Mouse (Mus musculus): Measurements from ENCODE around the gene Ctsll3.

DNA sequence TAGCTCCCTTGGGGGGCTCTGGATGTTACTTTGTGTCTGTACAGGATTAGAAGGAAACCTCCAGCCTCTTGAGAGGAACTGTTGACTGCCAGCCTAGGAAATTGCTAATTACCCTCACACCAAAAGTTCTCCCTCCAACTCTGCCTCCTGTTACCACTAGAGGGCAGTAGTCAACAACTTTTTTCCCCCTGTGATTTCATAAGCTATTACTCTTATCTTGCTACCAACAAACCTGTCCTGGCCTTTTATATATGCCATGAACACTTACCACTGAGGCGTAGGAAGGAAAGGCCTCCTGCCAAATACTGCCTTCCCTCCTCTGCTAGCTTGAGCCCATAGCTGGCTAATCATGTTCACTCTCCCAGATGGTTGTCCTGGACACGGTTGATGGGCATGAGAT is 54.1 kb downstream of the Ctsll3 start:
- TF ChIP-seq POLR2A (IDR thresholded peaks at IDR 0.05; ENCODE audit: borderline replicate concordance, control insufficient read depth, low read depth, low read length) (no peak), CTCF (IDR thresholded peaks at IDR 0.05; ENCODE audit: control insufficient read depth, insufficient read depth, low read length) (no peak)
